Mouse (Mus musculus) urinary bladder, adult 2 months (tissue): ENCODE results near the gene Gan. TPM values are rescaled to one million over a fixed set of nuclear protein-coding genes. Genes with fewer than 3 reads are reported as not detected.
A peak's percentile ranks its signal among the peaks of the same experiment; 100 is the strongest.

Experiments used
- DNase-seq: peaks from one replicate; pipeline ENCODE4 v3.0.0; 2022; ENCODE audit warnings: low spot score
- polyA plus RNA-seq: library from polyadenylated mRNA; depleted of rRNA; stranded (reverse); fragments of >200 nt; gene quantifications from 2 replicates; pipeline ENCODE4 v1.2.3, GENCODE M21; 2012

Gene Gan
- polyA plus RNA-seq, 1 experiment, result 8.2 TPM

GRCm38 (mm10) chr8:117157769-117158091 lies 205 bp upstream of the Gan start:
- DNase-seq, result peak; percentile 98

- DNase-seq, result no peak
Observed at GRCm38 (mm10) chr8:117159031-117159430, 1.1 kb downstream of the Gan start.

GRCm38 (mm10) chr8:117164912-117165311 lies 7.0 kb downstream of the Gan start:
- no peak for DNase-seq

- no peak for DNase-seq
Observed at GRCm38 (mm10) chr8:117165542-117165941, 7.6 kb downstream of the Gan start.

- DNase-seq, result no peak
Observed at GRCm38 (mm10) chr8:117166515-117166914, 8.6 kb downstream of the Gan start.

- no peak for DNase-seq
Observed at GRCm38 (mm10) chr8:117167243-117167883, 9.4 kb downstream of the Gan start.

GRCm38 (mm10) chr8:117168378-117168777 lies 10.4 kb downstream of the Gan start:
- no peak for DNase-seq

- DNase-seq, result no peak
Observed at GRCm38 (mm10) chr8:117171826-117172225, 13.9 kb downstream of the Gan start.

GRCm38 (mm10) chr8:117172904-117173303 lies 15.0 kb downstream of the Gan start:
- DNase-seq, result no peak

- no peak for DNase-seq
Observed at GRCm38 (mm10) chr8:117173690-117174089, 15.8 kb downstream of the Gan start.

- no peak for DNase-seq
Observed at GRCm38 (mm10) chr8:117174536-117174935, 16.6 kb downstream of the Gan start.

- no peak for DNase-seq
Observed at GRCm38 (mm10) chr8:117176308-117176707, 18.4 kb downstream of the Gan start.

GRCm38 (mm10) chr8:117177236-117177635 lies 19.3 kb downstream of the Gan start:
- no peak for DNase-seq

- no peak for DNase-seq
Observed at GRCm38 (mm10) chr8:117178039-117178438, 20.1 kb downstream of the Gan start.

- no peak for DNase-seq
Observed at GRCm38 (mm10) chr8:117178676-117179075, 20.7 kb downstream of the Gan start.

GRCm38 (mm10) chr8:117182746-117183145 lies 24.8 kb downstream of the Gan start:
- DNase-seq, result no peak

- no peak for DNase-seq
Observed at GRCm38 (mm10) chr8:117183664-117184377, 25.9 kb downstream of the Gan start.

- DNase-seq, result no peak
Observed at GRCm38 (mm10) chr8:117194355-117194754, 36.4 kb downstream of the Gan start.

- no peak for DNase-seq
Observed at GRCm38 (mm10) chr8:117196593-117196992, 38.7 kb downstream of the Gan start.

- no peak for DNase-seq
Observed at GRCm38 (mm10) chr8:117197551-117197950, 39.6 kb downstream of the Gan start.

- DNase-seq, result no peak
Observed at GRCm38 (mm10) chr8:117198141-117198935, 40.4 kb downstream of the Gan start.

- DNase-seq, result no peak
Observed at GRCm38 (mm10) chr8:117199658-117200057, 41.7 kb downstream of the Gan start.

GRCm38 (mm10) chr8:117200346-117200745 lies 42.4 kb downstream of the Gan start:
- DNase-seq, result no peak
